ENCODE assay signal across 9 mouse cellular contexts in genomic region chr4:151977748-151978147, GRCm38 (mm10). TPM values are rescaled to one million over a fixed set of nuclear protein-coding genes. Genes with fewer than 3 reads are reported as not detected.
A peak's percentile ranks its signal among the peaks of the same experiment; 100 is the strongest.
DNase-seq lines count a peak whose midpoint lies in the region; TF ChIP-seq lines count a peak whose summit lies in the region.
"Had no signal": no experiment of that assay in that cellular context is flagged by ENCODE, and none has a peak within 500 bp of the region (broad histone marks: within the 10 kb centered on the region; RNA-seq: fewer than 3 reads in every experiment).

No protein-coding gene starts in this region.

- in situ Hi-C loops in ES-E14 (cut with MboI; ENCODE audit: low sequenced_read_pairs in 2 of 2, unreplicated experiment in 2 of 2) = no loop called here

- intact Hi-C loops in heart, postnatal 25 days (cut with DNase I) = no loop called here

- TF ChIP-seq POLR2A in embryonic fibroblast, embryonic 13.5 days (IDR thresholded peaks at IDR 0.05; ENCODE audit: low read depth, low read length) = no peak

- peak; percentile 90 for DNase-seq in ES-E14 (ENCODE audit: low read depth, low spot score)
- DNase-seq in brain, adult 2 months (ENCODE audit: low read depth, low spot score) = peak; percentile 85
- DNase-seq in heart, postnatal 25 days (ENCODE audit: low spot score) = peak; percentile 49
- DNase-seq in layer of hippocampus, postnatal 10 days (ENCODE audit: low spot score in 2 of 2) = peak; percentile 95 to 97
- DNase-seq in lung, postnatal 36 days = peak; percentile 93
- DNase-seq in retina, postnatal 1 day = peak; percentile 83
- peak; percentile 49 for DNase-seq in urinary bladder, postnatal 10 days (ENCODE audit: low spot score)

- H3K4me3 ChIP-seq in ES-E14 (ENCODE audit: insufficient read depth in 1 of 2, low read depth in 1 of 2, low read length in 2 of 2, poor library complexity in 1 of 2, severe bottlenecking in 1 of 2) = no peak overlapping the region
- no peak overlapping the region for H3K4me3 ChIP-seq in embryonic fibroblast, embryonic 13.5 days (ENCODE audit: insufficient read depth, low read length)
- H3K4me3 ChIP-seq: limb, embryonic 15.5 days had no signal

- H3K27ac ChIP-seq in ES-E14 (ENCODE audit: insufficient read depth, low read depth, low read length, poor library complexity, severe bottlenecking) = no peak overlapping the region
- no peak overlapping the region for H3K27ac ChIP-seq in embryonic fibroblast, embryonic 13.5 days (ENCODE audit: insufficient read depth, low read length)
- H3K27ac ChIP-seq: limb, embryonic 15.5 days had no signal

- TF ChIP-seq CTCF in embryonic fibroblast, embryonic 13.5 days (IDR thresholded peaks at IDR 0.05; ENCODE audit: borderline replicate concordance, insufficient read depth, low read length) = peak; percentile 77

- H3K9ac ChIP-seq in ES-E14 (ENCODE audit: insufficient read depth, low read depth, low read length, poor library complexity, severe bottlenecking) = no peak overlapping the region
- H3K9ac ChIP-seq: limb, embryonic 15.5 days had no signal

- H3K36me3 ChIP-seq in ES-E14 (ENCODE audit: control insufficient read depth, insufficient read depth, low read length, poor library complexity, severe bottlenecking) = peaks cover 57% of the 10 kb centered on the region

- H3K4me1 ChIP-seq in ES-E14 (ENCODE audit: control insufficient read depth in 2 of 2, insufficient read depth in 2 of 2, low read length in 2 of 2, poor library complexity in 1 of 2) = peaks cover 0 to 14% of the 10 kb centered on the region in 2 experiments; a peak in 2 of 4 replicates
- H3K4me1 ChIP-seq in embryonic fibroblast, embryonic 13.5 days (ENCODE audit: control insufficient read depth, insufficient read depth, low read length) = no peaks in the 10 kb centered on the region

- H3K9me3 ChIP-seq in ES-E14 (ENCODE audit: control insufficient read depth, insufficient read depth, low read depth, low read length) = no peaks in the 10 kb centered on the region
- H3K9me3 ChIP-seq: limb, embryonic 15.5 days had no signal

TF ChIP-seq in ES-E14, 5 proteins besides CTCF, POLR2A, EP300 and RAD21:
- TF ChIP-seq CHD2 (IDR thresholded peaks at IDR 0.05; ENCODE audit: low read depth, low read length) = no peak
- no peak for TF ChIP-seq MAFK (IDR thresholded peaks at IDR 0.05; ENCODE audit: insufficient read depth, low read depth, low read length)
- peak; percentile 32; the same call in 1 of the 2 replicates for TF ChIP-seq HCFC1 (IDR thresholded peaks at IDR 0.05; ENCODE audit: borderline replicate concordance, insufficient read depth, low read length)

RNA-seq across cellular contexts. Expression of gene Thap3, which starts 11.0 kb away (rescaled TPM):
- total RNA-seq in ES-E14 (2012; rRNA removed) = 7.6 and 12.5 TPM in 2 replicates
- polyA plus RNA-seq in embryonic fibroblast, embryonic 13.5 days (2011; ENCODE audit: insufficient read length, low read depth, missing spikeins) = 7.4 and 10.8 TPM in 2 replicates
- total RNA-seq in heart, postnatal 25 days (2021) = 10 to 100 TPM; 11.5 TPM
- 10 to 100 TPM; 22.8 to 34.2 TPM for total RNA-seq in layer of hippocampus, postnatal 10 days (2021)

RNA-seq across cellular contexts. Expression of gene Phf13, which starts 18.3 kb away (rescaled TPM):
- 22.2 and 29.2 TPM in 2 replicates for total RNA-seq in ES-E14 (2012; rRNA removed)
- polyA plus RNA-seq in embryonic fibroblast, embryonic 13.5 days (2011; ENCODE audit: insufficient read length, low read depth, missing spikeins) = 21.0 and 23.2 TPM in 2 replicates
- total RNA-seq in heart, postnatal 25 days (2021) = 1 to 10 TPM; 5.8 to 6.2 TPM
- total RNA-seq in layer of hippocampus, postnatal 10 days (2021) = 10 to 100 TPM; 15.2 to 16.6 TPM

RNA-seq across cellular contexts. Expression of gene Klhl21, which starts 30.9 kb away (rescaled TPM):
- total RNA-seq in ES-E14 (2012; rRNA removed) = 19.7 and 21.0 TPM in 2 replicates
- 10.7 and 13.0 TPM in 2 replicates for polyA plus RNA-seq in embryonic fibroblast, embryonic 13.5 days (2011; ENCODE audit: insufficient read length, low read depth, missing spikeins)
- total RNA-seq in heart, postnatal 25 days (2021) = 10 to 100 TPM; 69.8 to 76.2 TPM
- 10 to 100 TPM; 14.6 to 15.1 TPM for total RNA-seq in layer of hippocampus, postnatal 10 days (2021)

RNA-seq across cellular contexts. Expression of gene Dnajc11, which starts 44.3 kb away (rescaled TPM):
- total RNA-seq in ES-E14 (2012; rRNA removed) = 98.2 and 103 TPM in 2 replicates
- 45.2 and 47.8 TPM in 2 replicates for polyA plus RNA-seq in embryonic fibroblast, embryonic 13.5 days (2011; ENCODE audit: insufficient read length, low read depth, missing spikeins)
- total RNA-seq in heart, postnatal 25 days (2021) = 10 to 100 TPM; 82.3 to 96.4 TPM
- 10 to 100 TPM; 75.8 to 82.0 TPM for total RNA-seq in layer of hippocampus, postnatal 10 days (2021)

RNA-seq across cellular contexts. Expression of gene Zbtb48, which starts 49.7 kb away (rescaled TPM):
- 18.7 and 31.7 TPM in 2 replicates for total RNA-seq in ES-E14 (2012; rRNA removed)
- polyA plus RNA-seq in embryonic fibroblast, embryonic 13.5 days (2011; ENCODE audit: insufficient read length, low read depth, missing spikeins) = 5.7 and 7.5 TPM in 2 replicates
- 1 to 10 TPM; 3.5 to 5.0 TPM for total RNA-seq in heart, postnatal 25 days (2021)
- 10 to 100 TPM; 11.9 to 14.8 TPM for total RNA-seq in layer of hippocampus, postnatal 10 days (2021)
